Mouse (Mus musculus) lung, adult 2 months (tissue): ENCODE results near the gene Top3a. TPM values are rescaled to one million over a fixed set of nuclear protein-coding genes. Genes with fewer than 3 reads are reported as not detected.
A peak's percentile ranks its signal among the peaks of the same experiment; 100 is the strongest.
"Not testable (repeated sequence)": the region's sequence is repeated elsewhere in the genome, so short reads cannot be mapped to it uniquely, and the experiment has no call there.

Source experiments
- DNase-seq: peaks from one replicate; pipeline ENCODE4 v3.0.0; 2022
- H3K4me1 ChIP-seq: fragments of 200-500 bp; 2 replicates; pipeline ENCODE4 v1.6.1; 2011; ENCODE audit warnings: low read length; ENCODE audit not compliant: control insufficient read depth, insufficient read depth
- H3K4me3 ChIP-seq: fragments of 200-500 bp; replicated peaks from 2 replicates; pipeline ENCODE3; 2011; ENCODE audit warnings: low read depth, mild to moderate bottlenecking, control low read depth, low read length; ENCODE audit errors: extremely low read depth
- CTCF ChIP-seq: fragments of 200-500 bp; IDR thresholded peaks from 2 replicates; pipeline ENCODE4 v1.5.1; 2011; ENCODE audit warnings: mild to moderate bottlenecking, low read length, control low read depth; ENCODE audit not compliant: insufficient read depth
- POLR2A ChIP-seq: fragments of 200-500 bp; IDR thresholded peaks from 2 replicates; pipeline ENCODE4 v1.6.1; 2011; ENCODE audit warnings: low read depth, mild to moderate bottlenecking, control low read depth, low read length, borderline replicate concordance; ENCODE audit errors: extremely low read depth
- WGBS: fragments of 180-500 bp; shearing (Covaris S2); methylation state at CpG from one replicate; pipeline ENCODE4 v1.1.7; 2018; 5-methylcytosine and 5-hydroxymethylcytosine counted together
- polyA plus RNA-seq: library from polyadenylated mRNA; depleted of rRNA; stranded (reverse); fragments of >200 nt; gene quantifications from 2 replicates; pipeline ENCODE4 v1.2.3, GENCODE M21; 2012; rRNA removed

Top3a gene
- 6.1 and 6.9 TPM in 2 replicates for polyA plus RNA-seq

- Histone ChIP-seq H3K4me1 (peaks cover 40% of the 10 kb centered on the region), H3K4me3 (peak within 1 kb of the TSS; percentile 90)
- under 1% methylated on average over 62 of the region's 62 CpGs for WGBS
- DNase-seq = peak; percentile 87
- peak; percentile 94 for TF ChIP-seq POLR2A
- TF ChIP-seq CTCF = no peak
These were observed at the start of gene Top3a, which contains the start of gene Smcr8 for GRCm38 (mm10) chr11:60776829-60777740. Top3a (minus strand) TSS chr11:60777365. Smcr8 (plus strand) TSS chr11:60777524.

GRCm38 (mm10) chr11:60826700-60827099 is 49.5 kb upstream of the Top3a start:
- Histone ChIP-seq H3K4me3 (no peak overlapping the region), H3K4me1 (no peaks in the 10 kb centered on the region; the same call in 1 of the 2 replicates)
- TF ChIP-seq CTCF (no peak), POLR2A (no peak)
- DNase-seq = no peak
- 38% methylated on average over 1 of the region's 1 CpGs for WGBS

- no peak for DNase-seq
- 69% methylated on average over 3 of the region's 3 CpGs for WGBS
- Histone ChIP-seq H3K4me1 (no peaks in the 10 kb centered on the region), H3K4me3 (no peak overlapping the region)
- TF ChIP-seq POLR2A (no peak), CTCF (no peak)
These were observed 48.0 kb upstream of the Top3a start for GRCm38 (mm10) chr11:60825191-60825590.

GRCm38 (mm10) chr11:60823771-60824170 is 46.6 kb upstream of the Top3a start:
- 63% methylated on average over 2 of the region's 2 CpGs for WGBS
- TF ChIP-seq POLR2A (no peak), CTCF (no peak)

GRCm38 (mm10) chr11:60816398-60816797 is 39.2 kb upstream of the Top3a start:
- no peak for DNase-seq
- no peaks in the 10 kb centered on the region for H3K4me1 ChIP-seq
- WGBS = 56% methylated on average over 5 of the region's 5 CpGs
- no peak overlapping the region for H3K4me3 ChIP-seq
- TF ChIP-seq CTCF (no peak), POLR2A (no peak)

More at GRCm38 (mm10) chr11:60823771-60824170, 46.6 kb upstream of the Top3a start:
- no peak overlapping the region for H3K4me3 ChIP-seq
- H3K4me1 ChIP-seq = no peaks in the 10 kb centered on the region
- no peak for DNase-seq

- WGBS = 23% methylated on average over 6 of the region's 6 CpGs
- H3K4me3 ChIP-seq = peak within 1 kb of the TSS; percentile 57
- peaks cover 11% of the 10 kb centered on the region for H3K4me1 ChIP-seq
- not testable (repeated sequence) for DNase-seq
These were observed 34.5 kb upstream of the Top3a start, which contains the start of gene Shmt1 for GRCm38 (mm10) chr11:60811618-60812017. Shmt1 (minus strand) TSS chr11:60811718.

GRCm38 (mm10) chr11:60811054-60811460 is 33.9 kb upstream of the Top3a start:
- under 1% methylated on average over 29 of the region's 29 CpGs for WGBS
- TF ChIP-seq POLR2A (no peak), CTCF (no peak)
- Histone ChIP-seq H3K4me3 (peak overlapping the region; percentile 57), H3K4me1 (peaks cover 11% of the 10 kb centered on the region)
- peak; percentile 91 for DNase-seq

- H3K4me3 ChIP-seq = peak overlapping the region; percentile 57
- TF ChIP-seq CTCF (no peak), POLR2A (no peak)
- no peak for DNase-seq
- WGBS = 31% methylated on average over 14 of the region's 14 CpGs
- H3K4me1 ChIP-seq = peaks cover 11% of the 10 kb centered on the region
These were observed 33.1 kb upstream of the Top3a start for GRCm38 (mm10) chr11:60810046-60810965.

- H3K4me3 ChIP-seq = no peak overlapping the region
- DNase-seq = no peak
- H3K4me1 ChIP-seq = peaks cover 11% of the 10 kb centered on the region
- no peak for TF ChIP-seq CTCF
- TF ChIP-seq POLR2A = no peak
- 65% methylated on average over 1 of the region's 1 CpGs for WGBS
These were observed 32.4 kb upstream of the Top3a start for GRCm38 (mm10) chr11:60809546-60809945.

- WGBS = 41% methylated on average over 4 of the region's 4 CpGs
These were observed 31.3 kb upstream of the Top3a start for GRCm38 (mm10) chr11:60808286-60809070.

More at GRCm38 (mm10) chr11:60808286-60809070, 31.3 kb upstream of the Top3a start:
- Histone ChIP-seq H3K4me3 (no peak overlapping the region), H3K4me1 (peaks cover 11% of the 10 kb centered on the region)
- no peak for DNase-seq
- TF ChIP-seq CTCF (no peak), POLR2A (no peak)
